Mouse (Mus musculus) lung, postnatal 0 days (tissue): ENCODE measurements at regions not wholly inside any gene's neighbourhood (a gene's known extent, or its start where the extent isn't known, plus 50 kb on each side); places are given as distances from the start of the nearest gene placed in this dataset.

Experiments used
- ATAC-seq: fragments of 200-750 bp; cut with Nextera tagmentation; 2 replicates; pipeline ENCODE4 v1.8.0; 2017; ENCODE audit warnings: moderate library complexity
- DNase-seq: peaks from one replicate; pipeline ENCODE4 v3.0.0-alpha.2; 2016; ENCODE audit warnings: low spot score
- H3K27ac ChIP-seq: fragments of 300-500 bp; sonication (generic); 2 replicates; pipeline ENCODE4 v1.5.1; 2014; ENCODE audit warnings: antibody characterized with exemption, mild to moderate bottlenecking, low read length, mixed read lengths
- H3K27me3 ChIP-seq: fragments of 300-500 bp; sonication (generic); replicated peaks from 2 replicates; pipeline ENCODE4 v1.6.1; 2014; ENCODE audit warnings: low read length, mixed read lengths; ENCODE audit not compliant: insufficient read depth
- H3K36me3 ChIP-seq: fragments of 300-500 bp; sonication (generic); 2 replicates; pipeline ENCODE4 v1.6.1; 2014; ENCODE audit warnings: low read length, mixed read lengths; ENCODE audit not compliant: insufficient read depth
- H3K4me1 ChIP-seq: fragments of 300-500 bp; sonication (generic); 2 replicates; pipeline ENCODE4 v1.6.1; 2014; ENCODE audit warnings: antibody characterized with exemption, low read depth, low read length, mixed read lengths; ENCODE audit not compliant: insufficient read depth
- H3K4me2 ChIP-seq: fragments of 300-500 bp; sonication (generic); replicated peaks from 2 replicates; pipeline ENCODE4 v1.6.1; 2014; ENCODE audit warnings: low read depth, mild to moderate bottlenecking, low read length, moderate library complexity, mixed read lengths
- H3K4me3 ChIP-seq: fragments of 300-500 bp; sonication (generic); 2 replicates; pipeline ENCODE4 v1.5.1; 2014; ENCODE audit warnings: low read depth, low read length
- H3K9ac ChIP-seq: fragments of 300-500 bp; sonication (generic); replicated peaks from 2 replicates; pipeline ENCODE4 v1.6.1; 2014; ENCODE audit warnings: low read depth, mild to moderate bottlenecking
- H3K9me3 ChIP-seq: fragments of 300-500 bp; sonication (generic); 2 replicates; pipeline ENCODE4 v1.6.1; 2016; ENCODE audit warnings: low read length, mixed read lengths
- CTCF ChIP-seq: IDR thresholded peaks from 2 replicates; pipeline ENCODE4 v1.5.1; 2016; ENCODE audit warnings: antibody characterized with exemption, mild to moderate bottlenecking
- EP300 ChIP-seq: IDR thresholded peaks from 2 replicates; pipeline ENCODE4 v1.6.1; 2016; ENCODE audit warnings: antibody characterized with exemption, mild to moderate bottlenecking, control low read depth
- WGBS: fragments of 180-500 bp; shearing (Covaris S2); extraction: QIAGEN DNeasy Blood & Tissue Kit; methylation state at CpG from one replicate; pipeline ENCODE4 v1.1.7; 2014; 5-methylcytosine and 5-hydroxymethylcytosine counted together

GRCm38 (mm10) chr13:119149141-119149540, 279.3 kb upstream of the Paip1 start:
- TF ChIP-seq CTCF, result no peak
- no peak for TF ChIP-seq EP300
- Histone ChIP-seq H3K27ac (no peak overlapping the region), H3K9me3 (no peaks in the 10 kb centered on the region), H3K4me1 (no peaks in the 10 kb centered on the region), H3K36me3 (no peaks in the 10 kb centered on the region), H3K4me2 (no peak overlapping the region), H3K9ac (no peak overlapping the region), H3K27me3 (no peaks in the 10 kb centered on the region), H3K4me3 (no peak overlapping the region)
- DNase-seq (no peak), ATAC-seq (no peak)
- whole genome bisulfite sequencing, result 83% methylated on average over 4 of the region's 4 CpGs

GRCm38 (mm10) chr13:119150847-119151548, 277.4 kb upstream of the Paip1 start:
- DNase-seq (no peak), ATAC-seq (no peak)
- no peak for TF ChIP-seq CTCF
- no peak for TF ChIP-seq EP300
- Histone ChIP-seq H3K4me1 (no peaks in the 10 kb centered on the region), H3K9me3 (no peaks in the 10 kb centered on the region), H3K4me3 (no peak overlapping the region), H3K9ac (no peak overlapping the region), H3K36me3 (no peaks in the 10 kb centered on the region), H3K27ac (no peak overlapping the region), H3K27me3 (no peaks in the 10 kb centered on the region), H3K4me2 (no peak overlapping the region)
- WGBS, result 35% methylated on average over 4 of the region's 4 CpGs

GRCm38 (mm10) chr13:119177753-119178152, 250.6 kb upstream of the Paip1 start:
- ATAC-seq (peak; percentile 94), DNase-seq (peak; percentile 88)
- Histone ChIP-seq H3K27ac (peak overlapping the region; percentile 71; the same call in 1 of the 2 replicates), H3K4me3 (no peak overlapping the region), H3K36me3 (no peaks in the 10 kb centered on the region), H3K27me3 (no peaks in the 10 kb centered on the region), H3K4me2 (no peak overlapping the region), H3K9ac (no peak overlapping the region), H3K9me3 (no peaks in the 10 kb centered on the region), H3K4me1 (no peaks in the 10 kb centered on the region)
- TF ChIP-seq CTCF, result no peak
- TF ChIP-seq EP300, result peak; percentile 47; the same call in 1 of the 2 replicates
- WGBS, result 27% methylated on average over 4 of the region's 4 CpGs

- Histone ChIP-seq H3K9ac (no peak overlapping the region), H3K27me3 (no peaks in the 10 kb centered on the region), H3K4me2 (no peak overlapping the region), H3K27ac (peak overlapping the region; percentile 71), H3K9me3 (no peaks in the 10 kb centered on the region), H3K36me3 (no peaks in the 10 kb centered on the region), H3K4me1 (no peaks in the 10 kb centered on the region), H3K4me3 (no peak overlapping the region)
- 31% methylated on average over 5 of the region's 5 CpGs for WGBS
- no peak for TF ChIP-seq EP300
- TF ChIP-seq CTCF, result no peak
- ATAC-seq (peak; percentile 35), DNase-seq (peak; percentile 24)
These were observed 250.2 kb upstream of the Paip1 start for GRCm38 (mm10) chr13:119178212-119178611.

GRCm38 (mm10) chr13:119179157-119179920, 249.1 kb upstream of the Paip1 start:
- Histone ChIP-seq H3K27me3 (no peaks in the 10 kb centered on the region), H3K4me3 (no peak overlapping the region), H3K36me3 (no peaks in the 10 kb centered on the region), H3K9ac (no peak overlapping the region), H3K4me1 (no peaks in the 10 kb centered on the region), H3K4me2 (no peak overlapping the region), H3K9me3 (no peaks in the 10 kb centered on the region), H3K27ac (0 out of 2 replicates have a peak overlapping the region, but pooled peaks have one; percentile 71)
- DNase-seq, result peak; percentile 69
- no peak for TF ChIP-seq CTCF
- TF ChIP-seq EP300, result peak; percentile 55
- 19% methylated on average over 1 of the region's 1 CpGs for WGBS
- ATAC-seq, result no peak

- no peak overlapping the region for H3K4me2 ChIP-seq
- no peak overlapping the region for H3K27ac ChIP-seq
- H3K9me3 ChIP-seq, result no peaks in the 10 kb centered on the region
- no peak for DNase-seq
- TF ChIP-seq CTCF (no peak), EP300 (no peak)
- no peak for ATAC-seq
- H3K4me1 ChIP-seq, result no peaks in the 10 kb centered on the region
- no peak overlapping the region for H3K4me3 ChIP-seq
- H3K9ac ChIP-seq, result no peak overlapping the region
- no peaks in the 10 kb centered on the region for H3K36me3 ChIP-seq
- H3K27me3 ChIP-seq, result no peaks in the 10 kb centered on the region
- 92% methylated on average over 6 of the region's 6 CpGs for WGBS
These were observed 244.0 kb upstream of the Paip1 start for GRCm38 (mm10) chr13:119184322-119184877.
